Mouse (Mus musculus): Measurements from ENCODE around the gene Cdkn2d.

GRCm38 (mm10) chr9:21245113-21245487, 46.1 kb downstream of the Cdkn2d start:
- no peak for TF ChIP-seq CTCF (IDR thresholded peaks at IDR 0.05)
- TF ChIP-seq EP300 (IDR thresholded peaks at IDR 0.05): no peak

All from lung, postnatal 0 days (tissue).